Mouse (Mus musculus) forebrain, embryonic 11.5 days (tissue): ENCODE measurements around the gene Gramd4. TPM values are rescaled to one million over a fixed set of nuclear protein-coding genes. Genes with fewer than 3 reads are reported as not detected.

ENCODE experiments used
- ATAC-seq: fragments of 200-750 bp; cut with Nextera tagmentation; replicated peaks from 2 replicates; pipeline ENCODE4 v1.8.0; 2017; ENCODE audit warnings: moderate TSS enrichment; ENCODE audit not compliant: low FRiP score
- DNase-seq: peaks from one replicate; pipeline ENCODE4 v3.0.0-alpha.2; 2017; ENCODE audit warnings: low spot score
- H3K27ac ChIP-seq: fragments of 300-500 bp; sonication (generic); 2 replicates; pipeline ENCODE4 v1.5.1; 2014; ENCODE audit warnings: low read depth, low read length
- H3K27me3 ChIP-seq: fragments of 300-500 bp; sonication (generic); 2 replicates; pipeline ENCODE4 v1.6.1; 2014; ENCODE audit warnings: mild to moderate bottlenecking, low read length, mixed read lengths; ENCODE audit not compliant: control insufficient read depth, insufficient read depth
- H3K36me3 ChIP-seq: fragments of 300-500 bp; sonication (generic); 2 replicates; pipeline ENCODE4 v1.6.1; 2014; ENCODE audit warnings: mild to moderate bottlenecking, low read length, moderate library complexity, mixed read lengths; ENCODE audit not compliant: control insufficient read depth, insufficient read depth
- H3K4me1 ChIP-seq: fragments of 300-500 bp; sonication (generic); replicated peaks from 2 replicates; pipeline ENCODE4 v1.6.1; 2014; ENCODE audit warnings: low read length, mixed read lengths; ENCODE audit not compliant: control insufficient read depth, insufficient read depth
- H3K4me2 ChIP-seq: fragments of 300-500 bp; sonication (generic); 2 replicates; pipeline ENCODE4 v1.6.1; 2014; ENCODE audit warnings: low read depth, mild to moderate bottlenecking, low read length, moderate library complexity, mixed read lengths; ENCODE audit not compliant: severe bottlenecking
- H3K4me3 ChIP-seq: fragments of 300-500 bp; sonication (generic); 2 replicates; pipeline ENCODE4 v1.5.1; 2014; ENCODE audit warnings: low read depth, low read length
- H3K9ac ChIP-seq: fragments of 300-500 bp; sonication (generic); 2 replicates; pipeline ENCODE4 v1.6.1; 2014; ENCODE audit warnings: low read length
- H3K9me3 ChIP-seq: fragments of 300-500 bp; sonication (generic); 2 replicates; pipeline ENCODE4 v1.6.1; 2016; ENCODE audit warnings: low read length, mixed read lengths; ENCODE audit not compliant: control insufficient read depth
- WGBS: fragments of 180-500 bp; shearing (Covaris S2); extraction: QIAGEN DNeasy Blood & Tissue Kit; methylation state at CpG from one replicate; pipeline ENCODE4 v1.1.7; 2014; 5-methylcytosine and 5-hydroxymethylcytosine counted together
- polyA plus RNA-seq: library from polyadenylated mRNA; unstranded; fragments of >200 nt; fragmentation: Nextera tagmentation; extraction: Ambion mirVana; gene quantifications from 2 replicates; pipeline ENCODE4 v1.2.1, GENCODE M21; 2014

The Gramd4 gene
- polyA plus RNA-seq, 1 experiment from 2014 or later, result 15.5 TPM

- Histone ChIP-seq H3K27me3 (no peaks in the 10 kb centered on the region), H3K4me3 (no peak overlapping the region), H3K36me3 (no peaks in the 10 kb centered on the region), H3K9me3 (peaks cover 3% of the 10 kb centered on the region; the same call in 1 of the 2 replicates), H3K27ac (no peak overlapping the region), H3K9ac (no peak overlapping the region), H3K4me1 (no peaks in the 10 kb centered on the region), H3K4me2 (no peak overlapping the region)
- ATAC-seq (no peak), DNase-seq (no peak)
- 84% methylated on average over 9 of the region's 9 CpGs for WGBS
Measured at GRCm38 (mm10) chr15:86021301-86021700, 36.2 kb upstream of the Gramd4 start.

GRCm38 (mm10) chr15:86021971-86022370 lies 35.5 kb upstream of the Gramd4 start:
- no peak overlapping the region for H3K4me3 ChIP-seq
- no peak overlapping the region for H3K4me2 ChIP-seq
- ATAC-seq (no peak), DNase-seq (no peak)
- H3K9ac ChIP-seq, result no peak overlapping the region
- no peak overlapping the region for H3K27ac ChIP-seq
- 88% methylated on average over 9 of the region's 9 CpGs for WGBS
- H3K27me3 ChIP-seq, result no peaks in the 10 kb centered on the region
- H3K4me1 ChIP-seq, result no peaks in the 10 kb centered on the region
- peaks cover 3% of the 10 kb centered on the region; the same call in 1 of the 2 replicates for H3K9me3 ChIP-seq
- no peaks in the 10 kb centered on the region for H3K36me3 ChIP-seq

- Histone ChIP-seq H3K9ac (no peak overlapping the region), H3K36me3 (peaks cover 21% of the 10 kb centered on the region), H3K4me2 (no peak overlapping the region), H3K27me3 (peaks cover 7% of the 10 kb centered on the region; the same call in 1 of the 2 replicates), H3K4me1 (peaks cover 1% of the 10 kb centered on the region; the same call in 1 of the 2 replicates), H3K9me3 (peaks cover 25% of the 10 kb centered on the region), H3K4me3 (no peak overlapping the region), H3K27ac (no peak overlapping the region)
- 86% methylated on average over 8 of the region's 8 CpGs for WGBS
- DNase-seq, result no peak
- no peak for ATAC-seq
Measured at GRCm38 (mm10) chr15:86027871-86028270, 29.6 kb upstream of the Gramd4 start.

- Histone ChIP-seq H3K27ac (no peak overlapping the region), H3K27me3 (peaks cover 16% of the 10 kb centered on the region), H3K9ac (no peak overlapping the region), H3K36me3 (peaks cover 21% of the 10 kb centered on the region), H3K9me3 (peaks cover 25% of the 10 kb centered on the region), H3K4me1 (peaks cover 6% of the 10 kb centered on the region), H3K4me2 (no peak overlapping the region; the same call in 1 of the 2 replicates), H3K4me3 (no peak overlapping the region)
- ATAC-seq (no peak), DNase-seq (no peak)
- 81% methylated on average over 14 of the region's 14 CpGs for WGBS
Measured at GRCm38 (mm10) chr15:86029981-86030380, 27.5 kb upstream of the Gramd4 start.

GRCm38 (mm10) chr15:86032811-86033190 lies 24.7 kb upstream of the Gramd4 start:
- H3K36me3 ChIP-seq, result peaks cover 21% of the 10 kb centered on the region
- peak overlapping the region; percentile 60 for H3K4me3 ChIP-seq
- peaks cover 16% of the 10 kb centered on the region for H3K27me3 ChIP-seq
- H3K27ac ChIP-seq, result no peak overlapping the region
- H3K4me1 ChIP-seq, result peaks cover 8% of the 10 kb centered on the region
- peaks cover 25% of the 10 kb centered on the region for H3K9me3 ChIP-seq
- ATAC-seq (peak; percentile 6; the same call in 1 of the 2 replicates), DNase-seq (peak; percentile 83)
- WGBS, result under 1% methylated on average over 38 of the region's 38 CpGs
- peak overlapping the region; percentile 88 for H3K4me2 ChIP-seq
- peak overlapping the region; percentile 70 for H3K9ac ChIP-seq

GRCm38 (mm10) chr15:86033191-86033841 lies 24.2 kb upstream of the Gramd4 start, which contains the start of gene Celsr1:
Celsr1 (minus strand) TSS chr15:86033777.
- under 1% methylated on average over 80 of the region's 80 CpGs for WGBS
- Histone ChIP-seq H3K27me3 (peaks cover 16% of the 10 kb centered on the region), H3K9ac (peak within 1 kb of the TSS; percentile 70), H3K4me1 (peaks cover 8% of the 10 kb centered on the region), H3K36me3 (peaks cover 21% of the 10 kb centered on the region), H3K27ac (peak within 1 kb of the TSS; percentile 65), H3K4me2 (peak within 1 kb of the TSS; percentile 88), H3K4me3 (peak within 1 kb of the TSS; percentile 60), H3K9me3 (peaks cover 25% of the 10 kb centered on the region)
- peak; percentile 23 for ATAC-seq
- peak; percentile 85 for DNase-seq

- peak overlapping the region; percentile 70 for H3K9ac ChIP-seq
- DNase-seq (peak; percentile 94), ATAC-seq (peak; percentile 88)
- H3K4me2 ChIP-seq, result peak overlapping the region; percentile 88
- H3K9me3 ChIP-seq, result peaks cover 25% of the 10 kb centered on the region
- peak overlapping the region; percentile 65 for H3K27ac ChIP-seq
- H3K4me1 ChIP-seq, result peaks cover 8% of the 10 kb centered on the region
- 1% methylated on average over 36 of the region's 44 CpGs for WGBS
- peaks cover 21% of the 10 kb centered on the region for H3K36me3 ChIP-seq
- H3K27me3 ChIP-seq, result peaks cover 16% of the 10 kb centered on the region
- peak overlapping the region; percentile 60 for H3K4me3 ChIP-seq
Measured at GRCm38 (mm10) chr15:86034021-86034523, 23.4 kb upstream of the Gramd4 start.

GRCm38 (mm10) chr15:86034781-86035360 lies 22.6 kb upstream of the Gramd4 start:
- peaks cover 8% of the 10 kb centered on the region for H3K4me1 ChIP-seq

More at GRCm38 (mm10) chr15:86034781-86035360, 22.6 kb upstream of the Gramd4 start:
- Histone ChIP-seq H3K36me3 (peaks cover 20% of the 10 kb centered on the region), H3K27me3 (peaks cover 16% of the 10 kb centered on the region), H3K9me3 (peaks cover 23% of the 10 kb centered on the region), H3K4me3 (no peak overlapping the region; the same call in 1 of the 2 replicates), H3K4me2 (peak overlapping the region; percentile 88; the same call in 1 of the 2 replicates), H3K27ac (no peak overlapping the region), H3K9ac (no peak overlapping the region)
- DNase-seq (peak; percentile 58), ATAC-seq (no peak; the same call in 1 of the 2 replicates)
- WGBS, result 2% methylated on average over 12 of the region's 12 CpGs
